Mouse (Mus musculus) bone marrow macrophage, adult 2 months (primary cell): ENCODE data around the gene Eri3. TPM values are rescaled to one million over a fixed set of nuclear protein-coding genes. Genes with fewer than 3 reads are reported as not detected.

Experiments used
- H3K27ac ChIP-seq: 2 replicates; pipeline ENCODE4 v1.5.1; 2012; ENCODE audit warnings: low read depth, low read length; ENCODE audit not compliant: insufficient read depth
- H3K4me1 ChIP-seq: 2 replicates; pipeline ENCODE4 v1.6.1; 2012; ENCODE audit warnings: low read length; ENCODE audit not compliant: control insufficient read depth, insufficient read depth
- H3K4me3 ChIP-seq: 2 replicates; pipeline ENCODE4 v1.5.1; 2012; ENCODE audit warnings: mild to moderate bottlenecking, low read length, moderate library complexity; ENCODE audit not compliant: insufficient read depth
- CTCF ChIP-seq: IDR thresholded peaks from 2 replicates; pipeline ENCODE4 v1.5.1; 2012; ENCODE audit warnings: low read depth, mild to moderate bottlenecking, low read length, moderate library complexity
- POLR2A ChIP-seq: IDR thresholded peaks from 2 replicates; pipeline ENCODE4 v1.6.1; 2012; ENCODE audit warnings: mild to moderate bottlenecking, low read depth, low read length, borderline replicate concordance
- polyA plus RNA-seq: library from polyadenylated mRNA; stranded (reverse); fragments of >200 nt; gene quantifications from 2 replicates; pipeline ENCODE4 v1.2.4, GENCODE M21; 2012; ENCODE audit not compliant: missing spikeins, insufficient read depth, insufficient read length

The Eri3 gene
- 50.9 and 54.3 TPM in 2 replicates for polyA plus RNA-seq

DNA sequence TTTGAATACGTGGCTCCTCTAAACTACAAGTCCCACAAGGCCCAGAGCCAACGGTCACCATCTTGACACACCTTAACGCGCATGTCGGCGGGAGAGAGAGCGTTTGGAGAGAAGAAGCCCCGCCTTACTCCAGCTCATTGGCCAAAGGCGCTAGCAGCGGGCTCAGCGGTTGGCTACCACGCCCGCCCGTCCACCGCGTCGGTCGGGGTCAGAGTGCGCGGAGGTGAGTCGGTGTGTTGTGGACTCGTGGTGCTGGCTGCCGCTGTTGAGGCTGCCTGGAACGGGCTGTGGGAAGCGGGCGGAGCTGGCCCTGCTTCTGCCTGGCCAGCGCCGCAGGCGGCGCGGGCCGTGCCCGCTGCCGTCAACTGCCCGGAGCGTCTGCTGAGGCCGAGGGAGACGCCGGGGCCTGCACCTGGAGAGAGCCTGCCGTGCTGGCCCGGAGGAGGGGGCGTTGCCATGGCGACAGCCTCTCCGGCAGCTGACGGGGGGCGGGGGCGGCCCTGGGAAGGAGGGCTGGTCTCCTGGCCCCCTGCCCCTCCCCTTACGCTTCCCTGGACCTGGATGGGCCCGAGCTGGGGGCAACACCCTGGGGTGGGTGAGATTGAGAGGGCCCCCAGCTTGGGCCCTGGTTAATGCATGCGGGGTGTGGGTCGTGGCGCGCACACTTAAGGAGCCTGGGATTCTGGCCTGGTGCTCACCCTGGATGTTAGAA, at the start of gene Eri3:
Eri3 (plus strand) TSS at position 226 of the 712 bp plus-strand sequence.
- Histone ChIP-seq H3K4me3 (peak within 1 kb of the TSS; percentile 80), H3K27ac (peak within 1 kb of the TSS; percentile 42), H3K4me1 (peaks cover 29% of the 10 kb centered on the region)
- TF ChIP-seq CTCF (no peak), POLR2A (no peak)

DNA sequence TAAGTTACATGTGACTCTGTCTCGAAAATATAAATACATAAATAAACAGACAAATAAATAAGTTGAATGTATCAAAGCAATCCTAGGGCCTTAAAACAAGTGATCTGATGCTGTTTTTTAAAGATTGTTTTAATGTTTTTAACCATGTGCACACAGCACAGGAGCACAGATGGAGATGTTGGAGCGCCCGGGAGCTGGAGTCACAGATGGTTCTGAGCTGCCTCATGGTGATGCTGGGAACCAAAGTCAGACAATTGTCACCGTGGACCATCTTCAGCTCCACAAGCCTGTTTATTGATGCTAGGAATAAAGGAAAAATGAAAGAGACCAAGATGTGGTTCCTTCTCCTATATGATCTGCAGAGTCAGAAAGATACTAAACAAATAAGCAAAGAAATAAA, 31.9 kb upstream of the Eri3 start:
- TF ChIP-seq POLR2A (no peak), CTCF (no peak)
- Histone ChIP-seq H3K4me1 (no peaks in the 10 kb centered on the region), H3K27ac (no peak overlapping the region), H3K4me3 (no peak overlapping the region)

DNA sequence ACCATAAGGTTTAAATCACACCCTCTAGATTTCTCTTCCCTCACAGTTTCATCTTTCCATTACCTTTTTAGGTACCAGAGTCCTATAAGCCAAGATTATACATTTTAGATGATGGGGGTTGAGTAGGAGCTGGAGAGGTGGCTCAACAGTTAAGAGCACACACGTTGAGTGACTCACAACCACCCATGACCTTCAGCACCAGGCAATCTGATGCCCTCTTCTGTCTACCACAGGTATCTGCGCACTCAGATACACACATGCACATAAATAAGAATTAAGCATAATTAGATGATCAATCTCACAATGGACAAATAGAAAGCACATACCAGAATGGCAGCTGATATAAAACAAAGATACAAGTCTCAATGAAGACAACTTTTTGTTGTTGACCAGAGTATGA, 28.8 kb upstream of the Eri3 start:
- no peak overlapping the region for H3K27ac ChIP-seq
- TF ChIP-seq POLR2A (no peak), CTCF (no peak)
- H3K4me3 ChIP-seq: no peak overlapping the region
- no peaks in the 10 kb centered on the region for H3K4me1 ChIP-seq

DNA sequence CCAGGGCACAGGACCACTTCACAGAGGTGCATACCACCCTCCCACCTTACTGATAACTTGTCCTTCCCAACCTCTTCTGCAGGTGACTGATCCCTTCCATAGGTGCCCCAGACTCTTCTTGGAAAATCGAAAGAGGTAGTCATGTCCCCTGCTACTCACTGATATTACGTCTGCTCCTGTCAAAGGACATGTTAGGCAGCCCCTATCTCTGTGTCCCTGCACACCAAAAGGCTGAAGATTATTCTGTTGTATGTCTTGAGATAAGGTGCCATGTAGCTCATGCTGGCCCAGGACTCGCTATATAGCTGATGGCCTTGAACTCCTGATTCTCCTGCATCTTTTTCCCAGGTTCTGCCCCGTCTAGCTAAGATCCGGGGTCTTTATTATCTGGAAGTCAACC, 24.2 kb upstream of the Eri3 start:
- no peaks in the 10 kb centered on the region for H3K4me1 ChIP-seq
- TF ChIP-seq POLR2A: no peak
- TF ChIP-seq CTCF: no peak

DNA sequence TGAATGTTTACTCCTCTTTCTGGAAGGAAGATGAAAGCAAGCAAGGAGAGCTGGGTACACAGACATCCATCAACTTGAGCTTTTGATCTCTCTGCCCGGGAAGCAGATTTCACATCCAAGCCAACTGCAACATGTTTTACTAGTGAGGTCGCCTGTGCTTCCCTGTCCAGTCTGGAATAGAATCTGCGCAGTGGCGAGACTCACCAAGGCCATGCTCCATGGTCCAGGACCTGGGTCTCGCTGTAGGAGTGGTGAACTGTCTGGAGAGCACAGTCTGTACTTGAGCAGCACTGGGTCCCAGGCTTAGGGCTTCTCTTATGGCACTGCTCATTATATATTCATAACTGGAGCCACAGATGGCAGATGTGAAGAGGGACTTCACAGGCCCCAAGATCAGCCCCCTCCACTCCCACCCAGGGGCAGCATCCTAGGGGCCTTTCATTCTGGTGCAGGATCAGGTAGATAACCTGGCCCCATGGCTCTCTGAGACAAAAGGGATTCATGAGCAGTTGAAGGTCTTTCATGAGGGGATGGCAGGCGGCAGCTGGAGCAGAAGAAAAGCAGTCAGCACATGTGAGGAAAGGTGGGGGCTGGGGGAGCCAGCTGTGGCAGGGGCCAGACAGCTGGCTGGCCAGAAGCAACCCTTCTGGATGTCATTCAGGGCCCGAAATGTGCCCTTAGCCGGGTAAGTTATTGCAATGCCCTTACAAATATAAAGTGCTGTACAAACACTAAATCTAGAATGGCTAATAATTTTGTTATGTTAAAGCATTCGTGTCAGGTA, 22.9 kb upstream of the Eri3 start:
- TF ChIP-seq CTCF: no peak
- TF ChIP-seq POLR2A: no peak
- no peak overlapping the region for H3K27ac ChIP-seq
- no peak overlapping the region for H3K4me3 ChIP-seq
- H3K4me1 ChIP-seq: no peaks in the 10 kb centered on the region

More for the DNA sequence above, 24.2 kb upstream of the Eri3 start:
- Histone ChIP-seq H3K27ac (no peak overlapping the region), H3K4me3 (no peak overlapping the region)

DNA sequence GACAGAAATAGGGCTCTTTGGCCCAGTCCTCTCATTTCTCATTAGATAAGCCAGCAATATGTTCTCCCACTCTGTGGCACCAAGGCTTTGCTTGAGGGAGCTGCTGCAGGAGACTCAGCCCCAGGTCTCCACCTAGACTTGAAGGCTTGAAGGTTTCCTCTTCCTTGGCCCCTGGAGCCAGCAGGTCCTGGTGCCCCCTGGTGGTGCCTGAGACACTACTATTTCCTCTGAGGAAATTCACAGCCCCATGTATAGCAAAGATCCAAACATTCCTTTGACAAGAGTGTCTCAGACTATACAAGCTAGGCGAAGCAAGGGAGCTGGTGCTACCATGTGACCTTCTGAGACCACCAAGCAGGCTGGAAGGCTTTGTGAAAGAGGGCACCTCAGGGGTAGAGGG, 22.2 kb upstream of the Eri3 start:
- Histone ChIP-seq H3K27ac (no peak overlapping the region), H3K4me1 (no peaks in the 10 kb centered on the region), H3K4me3 (no peak overlapping the region)
- peak; percentile 21; the same call in 1 of the 2 replicates for TF ChIP-seq CTCF
- no peak for TF ChIP-seq POLR2A

DNA sequence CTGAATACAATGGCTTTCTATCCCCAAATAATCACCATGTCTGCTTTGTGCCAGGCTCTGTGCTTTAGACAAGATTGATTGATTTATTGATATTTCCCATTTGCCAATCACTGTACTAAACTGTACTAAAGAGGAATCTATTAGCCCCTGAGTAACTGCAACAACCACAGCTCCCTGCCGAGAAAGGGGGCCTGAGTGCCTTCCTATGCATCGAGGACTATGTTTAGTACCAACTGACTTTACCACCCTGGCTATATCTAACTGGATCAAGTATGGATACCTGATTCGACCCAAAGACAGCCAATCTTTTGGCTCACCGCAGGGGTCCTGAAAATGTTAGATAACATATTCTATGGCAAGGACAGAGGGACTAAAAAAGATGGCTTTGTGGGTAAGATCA, 20.3 kb upstream of the Eri3 start:
- TF ChIP-seq CTCF: no peak
- no peak for TF ChIP-seq POLR2A
- Histone ChIP-seq H3K4me3 (no peak overlapping the region), H3K4me1 (no peaks in the 10 kb centered on the region), H3K27ac (no peak overlapping the region)

DNA sequence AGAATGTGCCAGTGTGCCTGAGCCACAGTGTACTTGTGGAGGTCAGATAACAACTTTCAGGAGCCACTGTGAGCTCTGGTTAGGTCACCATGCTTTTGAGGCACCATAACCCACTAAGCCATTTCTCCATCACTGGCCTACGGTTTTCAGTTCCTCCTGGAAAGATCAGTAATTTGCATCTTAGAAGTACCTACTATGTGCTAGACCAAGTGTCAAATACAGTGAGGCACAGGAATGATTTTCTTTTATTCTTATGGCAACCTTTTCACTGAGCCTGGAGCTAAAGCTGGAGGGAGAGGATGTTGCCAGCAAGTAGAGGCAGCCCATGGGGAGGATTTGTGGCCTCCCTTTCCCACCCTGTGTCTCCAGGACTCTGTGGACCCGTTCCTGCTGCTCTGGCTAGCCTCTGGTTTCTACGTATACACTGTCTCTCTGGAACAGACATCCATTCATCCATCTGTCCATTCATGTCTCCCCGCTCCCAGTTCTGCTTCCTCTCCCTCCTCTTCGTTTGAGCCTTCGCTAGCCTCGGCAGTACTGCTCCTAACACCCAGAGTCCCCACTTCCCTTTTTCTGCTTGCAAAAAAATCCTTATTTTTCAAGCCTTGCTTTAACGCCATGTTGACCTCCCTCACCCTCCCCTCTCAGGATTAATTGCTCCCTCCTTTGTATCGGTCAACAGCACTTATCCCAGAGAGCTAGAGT, 14.5 kb upstream of the Eri3 start:
- Histone ChIP-seq H3K27ac (no peak overlapping the region), H3K4me3 (no peak overlapping the region), H3K4me1 (peaks cover 6% of the 10 kb centered on the region)
- TF ChIP-seq CTCF (no peak), POLR2A (no peak)

DNA sequence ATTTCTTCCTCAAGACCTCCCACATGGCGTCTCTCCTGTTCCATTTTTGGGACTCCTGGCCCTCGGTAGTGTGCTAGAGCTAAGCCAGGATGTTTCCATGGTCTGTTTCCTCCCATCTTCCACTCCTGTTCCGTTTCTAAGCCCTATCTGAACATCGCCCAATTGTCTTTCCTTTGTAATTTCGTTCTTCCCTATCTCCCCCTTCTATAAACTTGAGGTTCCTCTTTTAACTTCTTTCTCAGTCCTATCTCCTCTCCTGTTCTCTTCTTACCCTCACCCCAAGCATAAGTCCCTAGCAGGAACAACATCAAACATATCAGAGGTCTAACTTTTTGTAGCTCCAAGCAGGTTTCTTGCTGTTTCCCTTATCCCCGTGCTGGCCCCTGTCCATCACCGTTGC, 13.2 kb upstream of the Eri3 start:
- H3K4me1 ChIP-seq: peaks cover 6% of the 10 kb centered on the region
- H3K27ac ChIP-seq: no peak overlapping the region
- no peak overlapping the region for H3K4me3 ChIP-seq
- no peak for TF ChIP-seq POLR2A
- no peak for TF ChIP-seq CTCF
